Mouse (Mus musculus) thymus, postnatal 36 days (tissue): ENCODE measurements around the gene Rnf212.

Experiments
- DNase-seq, 2 experiments: peaks; one replicate each; pipeline ENCODE4 v3.0.0; 2022; ENCODE audit warnings: mixed read lengths in 2 of 2

Gene Rnf212

DNA sequence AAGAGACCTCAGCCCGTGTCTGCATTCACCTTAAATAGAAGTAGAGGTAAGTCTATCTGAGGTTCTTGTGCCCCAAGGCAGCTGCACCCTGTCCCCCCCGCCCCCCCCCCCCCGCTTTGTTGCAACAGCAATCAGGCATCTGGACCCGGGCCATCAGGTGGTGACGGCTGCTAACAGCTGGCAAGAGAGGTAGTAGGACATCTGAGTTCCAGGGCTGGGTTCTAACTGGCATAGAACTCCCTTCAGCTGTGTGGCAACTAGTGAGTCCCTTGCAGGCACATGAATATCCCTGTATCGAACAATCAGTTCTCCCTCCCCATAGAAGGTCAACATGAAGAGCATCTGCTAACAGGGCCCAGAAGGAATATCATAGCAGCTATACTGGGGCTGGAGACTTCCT is 62.8 kb downstream of the Rnf212 start:
- DNase-seq = no peak

DNA sequence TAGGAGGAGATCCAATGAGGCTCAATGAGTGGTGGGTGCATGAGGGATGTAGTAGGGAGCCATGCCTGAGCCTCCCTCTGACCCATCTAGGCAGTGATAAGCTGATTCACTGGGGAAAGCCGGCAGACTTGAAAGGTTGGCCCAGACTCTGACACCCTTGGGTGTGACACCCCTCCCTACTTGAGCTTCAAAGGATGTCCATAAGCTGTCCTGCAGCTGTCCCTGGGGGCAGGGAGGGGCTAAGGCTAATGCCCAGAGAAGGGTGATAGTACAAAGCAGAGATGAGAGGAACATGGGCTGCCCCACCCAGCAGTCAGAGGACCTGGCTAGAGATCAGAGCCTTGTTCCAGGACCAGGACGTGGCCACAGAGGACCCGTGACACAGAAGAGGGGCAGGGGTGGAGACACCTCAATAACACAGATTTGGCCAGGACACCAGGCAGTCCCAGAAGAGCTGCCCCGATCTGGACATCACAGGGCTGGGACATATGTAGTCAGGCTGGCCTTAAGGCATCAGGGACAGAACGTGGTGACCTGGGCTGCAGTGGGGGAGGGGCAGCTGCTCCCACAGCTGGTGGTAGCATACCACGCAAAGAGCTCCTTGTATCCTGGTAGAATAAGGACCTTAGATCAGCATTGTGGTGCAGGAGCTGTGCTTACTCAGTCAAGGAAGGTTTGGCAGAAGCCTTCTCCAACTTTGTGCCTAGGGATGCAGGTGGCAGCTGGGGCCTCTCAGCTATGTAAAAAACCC is 65.6 kb downstream of the Rnf212 start:
- DNase-seq = no peak

DNA sequence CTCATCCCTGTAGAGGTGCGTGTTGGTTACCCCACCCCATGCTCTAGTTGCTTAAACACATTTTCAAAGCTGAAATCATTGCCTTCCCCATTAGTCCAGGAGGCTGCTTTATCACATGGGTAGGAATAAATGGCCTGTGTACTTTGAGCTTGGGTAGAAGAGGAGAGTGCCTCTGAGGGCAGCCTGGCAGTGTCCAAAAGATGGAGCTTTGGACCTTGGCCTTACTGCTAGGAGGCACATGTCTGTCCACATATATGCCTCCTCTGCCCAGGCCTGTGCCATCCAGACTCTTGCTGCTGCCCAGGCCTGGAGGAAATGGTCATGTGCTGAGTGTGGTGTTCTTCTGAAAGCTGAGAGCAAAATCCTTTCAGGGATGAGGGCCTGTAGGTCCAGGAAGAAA is 66.4 kb downstream of the Rnf212 start:
- no peak for DNase-seq

DNA sequence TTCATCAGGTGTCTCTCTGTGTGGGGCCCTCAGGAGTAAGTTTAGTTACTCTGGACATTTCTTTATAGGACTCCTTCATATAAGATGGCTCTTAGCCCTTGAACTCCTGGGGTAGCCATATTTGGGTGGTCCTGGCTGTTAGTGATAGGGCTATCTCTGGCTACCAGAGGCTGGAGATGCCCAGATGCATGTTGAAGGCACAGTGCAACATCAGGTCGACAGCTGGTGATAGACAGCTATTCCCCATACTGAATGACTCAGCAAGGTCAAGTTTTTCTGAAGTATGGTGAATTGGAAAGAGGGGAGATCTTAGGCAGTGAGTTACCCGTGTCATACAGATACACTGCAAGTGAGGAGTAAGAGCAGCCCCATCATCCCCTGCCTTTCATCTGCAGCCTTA is 67.0 kb downstream of the Rnf212 start:
- DNase-seq = no peak

DNA sequence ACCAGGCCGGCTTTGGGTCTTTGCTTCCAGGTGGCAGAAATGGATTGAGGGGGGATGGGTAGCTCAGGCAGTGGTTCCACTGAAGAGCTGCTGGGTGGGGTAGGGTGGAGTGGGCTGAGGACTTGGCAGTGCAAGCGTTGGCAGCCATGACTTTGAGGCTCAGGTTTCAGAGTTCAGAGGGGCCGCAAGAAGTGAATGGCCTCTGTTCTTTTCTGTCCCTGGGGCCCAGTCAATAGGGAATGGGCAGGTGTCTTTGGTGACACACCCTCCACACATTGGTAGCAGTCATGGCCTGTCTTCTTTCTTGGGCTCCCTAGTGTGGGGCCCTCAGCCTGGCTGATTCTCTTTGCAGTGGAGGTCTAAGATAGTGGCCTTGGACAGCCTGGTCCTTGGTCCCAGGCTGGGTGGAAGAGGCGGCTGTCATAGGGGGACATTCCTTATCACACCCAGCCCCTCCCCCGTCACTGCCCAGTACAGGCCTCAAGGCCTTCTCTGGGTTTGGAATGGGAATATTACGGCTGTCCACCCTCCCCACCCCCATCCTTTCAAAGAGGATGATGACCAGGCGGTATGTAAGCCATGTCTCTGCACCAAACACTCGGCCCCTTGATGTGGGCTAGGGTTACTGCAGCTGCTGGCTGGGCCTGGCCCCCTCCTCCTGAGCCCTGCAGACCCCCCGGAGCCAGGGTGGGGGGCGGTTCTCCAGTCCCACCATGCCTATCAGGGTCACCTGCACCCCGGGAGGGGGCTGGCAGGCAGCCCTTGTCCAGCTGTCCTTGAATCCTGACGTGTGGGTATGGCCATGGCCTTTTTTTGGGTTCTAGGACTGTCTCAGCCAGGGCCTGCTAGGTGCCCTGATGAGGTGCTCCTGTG is 70.8 kb downstream of the Rnf212 start:
- DNase-seq = peak in 1 of 2 experiments; percentile 6

DNA sequence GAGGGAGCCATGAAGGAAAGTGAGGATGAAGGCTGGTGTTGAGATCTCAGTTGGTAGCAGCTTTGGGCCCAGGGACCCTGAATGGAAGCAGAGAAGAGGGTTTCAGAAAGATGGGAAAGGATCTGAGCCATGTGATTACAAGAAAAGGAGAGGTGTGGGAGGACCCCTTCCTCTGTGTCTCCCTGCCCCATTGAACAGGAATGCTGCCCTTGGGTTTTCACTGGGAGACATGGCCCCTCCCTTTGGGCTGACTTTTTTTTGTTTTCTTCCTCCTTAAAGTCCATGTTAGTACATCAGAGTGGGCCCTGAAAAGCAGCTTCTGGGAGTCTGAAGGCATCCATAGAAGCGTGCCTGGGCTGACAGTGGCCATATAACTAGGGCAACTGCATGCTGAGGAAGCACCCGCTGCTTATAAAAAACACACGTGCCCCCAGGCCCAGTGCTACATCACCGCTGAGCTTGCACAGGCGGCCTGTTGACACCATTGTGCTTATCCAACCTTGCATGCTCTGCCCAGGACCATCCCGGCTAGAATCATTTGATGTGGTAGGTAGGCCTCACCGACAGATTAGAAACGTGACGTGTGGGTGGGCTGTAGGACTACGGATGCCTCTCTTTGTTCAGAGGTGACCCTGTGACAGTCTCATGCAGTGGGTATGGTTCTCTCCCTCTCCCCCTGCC is 73.3 kb downstream of the Rnf212 start:
- no peak for DNase-seq

DNA sequence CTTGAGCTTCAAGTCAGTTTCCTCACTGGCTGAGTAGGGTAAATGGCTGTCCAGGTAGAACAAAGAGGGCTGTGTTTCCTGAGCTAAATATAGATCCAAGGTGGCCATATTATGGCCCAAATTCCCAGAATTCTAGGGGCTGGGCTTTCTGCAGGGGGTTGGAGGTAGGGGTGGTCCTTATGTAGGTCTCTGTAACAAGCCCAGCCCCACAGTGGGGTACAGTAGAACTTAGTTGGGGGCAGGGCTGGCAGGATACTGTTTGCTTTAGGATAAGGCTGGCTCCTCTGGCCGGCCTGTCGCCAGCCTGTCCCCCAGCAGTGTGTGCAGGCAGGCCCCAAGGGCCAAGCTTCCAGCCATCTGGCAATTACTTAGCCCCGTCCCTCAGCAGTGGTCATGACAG is 74.4 kb downstream of the Rnf212 start:
- no peak for DNase-seq

DNA sequence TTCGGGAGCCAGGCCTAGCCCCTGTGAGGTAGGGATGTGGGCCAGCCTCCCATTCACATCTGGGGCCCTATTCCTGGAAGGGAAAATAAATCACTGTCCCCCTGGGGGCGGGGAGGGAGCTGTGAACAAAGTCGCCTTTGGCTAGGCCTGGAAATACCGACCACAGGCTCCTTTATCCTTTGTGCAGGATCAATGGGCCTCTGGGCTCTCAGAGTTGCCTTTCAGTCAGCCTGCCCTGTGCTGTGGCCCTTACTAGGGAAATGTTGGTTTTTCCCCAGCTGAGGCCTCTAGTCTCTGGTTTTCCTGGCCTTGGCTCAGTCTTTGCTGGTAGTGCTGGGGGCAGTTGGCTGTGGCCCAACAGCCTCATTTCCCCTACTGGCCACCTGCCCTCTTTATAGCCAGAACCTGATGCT is 77.4 kb downstream of the Rnf212 start:
- DNase-seq = no peak

DNA sequence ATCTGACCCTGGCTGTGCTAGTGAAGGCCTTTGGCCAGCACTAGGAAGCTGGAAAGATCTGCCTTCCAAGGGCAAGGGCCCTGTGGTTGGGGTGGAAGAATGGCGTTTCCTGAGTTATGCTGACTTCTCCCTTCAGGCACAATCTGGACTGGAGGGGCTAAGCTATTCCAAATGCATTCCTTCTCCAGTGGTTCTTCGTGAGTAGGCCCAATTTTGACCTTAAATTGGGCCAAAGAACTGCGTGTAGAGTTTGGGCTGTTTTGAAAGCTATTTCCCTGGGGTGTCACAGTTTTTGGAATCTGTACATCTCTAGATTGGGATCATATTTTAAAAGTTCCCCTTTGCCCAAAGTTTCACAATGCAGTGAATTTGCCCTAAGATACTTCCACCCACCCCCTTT is 78.2 kb downstream of the Rnf212 start:
- no peak for DNase-seq

DNA sequence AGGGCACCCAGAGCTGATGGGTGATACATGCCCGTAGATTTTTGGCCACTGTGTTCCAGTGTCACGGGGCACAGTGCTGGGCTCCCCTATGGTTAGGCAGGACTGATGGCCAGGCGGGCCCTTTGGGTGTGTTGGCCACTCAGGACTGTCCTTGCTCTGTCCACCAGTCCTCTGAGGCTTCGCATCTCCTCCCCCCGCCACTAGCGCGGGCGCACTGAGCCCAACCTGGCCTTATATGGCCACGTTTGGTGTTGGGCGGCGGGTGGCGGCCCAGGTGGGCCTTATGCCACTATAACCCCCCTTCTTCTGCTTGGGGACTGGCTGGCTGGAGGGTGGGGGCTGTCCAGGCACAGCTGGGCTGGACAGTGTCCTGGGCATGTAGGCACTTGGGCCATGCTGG is 78.9 kb downstream of the Rnf212 start:
- no peak for DNase-seq

DNA sequence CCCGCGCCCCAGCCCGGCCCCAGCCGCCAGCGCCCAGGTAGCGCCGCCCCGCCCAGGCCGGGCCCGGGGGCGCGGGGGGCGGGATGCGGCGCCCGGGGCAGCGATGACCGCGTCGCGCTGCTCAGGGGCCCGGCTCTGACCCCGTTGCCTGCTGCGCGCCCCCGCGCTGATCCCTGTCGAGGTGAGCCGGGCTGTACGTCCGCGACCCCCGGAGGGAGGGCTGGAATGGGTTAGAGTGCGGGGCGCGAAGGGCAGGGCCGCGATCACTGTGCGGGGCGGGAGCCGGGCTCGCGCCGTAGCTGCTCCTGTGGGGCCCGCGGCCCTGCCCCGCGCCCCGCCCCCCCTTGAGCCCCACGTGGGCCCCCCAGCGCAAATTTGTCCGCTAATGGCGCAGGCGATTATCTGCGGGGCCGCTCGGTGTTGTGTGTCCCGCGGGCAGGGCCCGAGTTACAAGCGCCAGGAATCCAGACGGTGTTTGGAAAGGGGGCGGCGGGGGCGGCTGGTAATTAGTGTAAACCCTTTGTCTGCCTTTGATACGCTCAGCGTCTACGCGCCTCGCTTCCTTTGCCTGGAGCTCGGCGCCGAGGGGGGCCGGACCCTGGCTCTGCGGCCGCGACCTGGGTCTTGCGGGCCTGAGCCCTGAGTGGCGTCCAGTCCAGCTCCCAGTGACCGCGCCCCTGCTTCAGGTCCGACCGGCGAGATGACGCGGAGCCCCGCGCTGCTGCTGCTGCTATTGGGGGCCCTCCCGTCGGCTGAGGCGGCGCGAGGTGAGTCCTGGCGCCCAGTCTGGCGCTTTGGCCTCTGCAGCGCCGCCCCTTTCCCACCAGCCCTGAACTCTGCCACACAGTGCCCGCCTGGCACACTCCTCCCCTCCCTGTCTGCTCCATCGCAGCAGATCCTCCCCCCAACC is 80.2 kb downstream of the Rnf212 start:
- DNase-seq = peak; percentile 29 to 52

DNA sequence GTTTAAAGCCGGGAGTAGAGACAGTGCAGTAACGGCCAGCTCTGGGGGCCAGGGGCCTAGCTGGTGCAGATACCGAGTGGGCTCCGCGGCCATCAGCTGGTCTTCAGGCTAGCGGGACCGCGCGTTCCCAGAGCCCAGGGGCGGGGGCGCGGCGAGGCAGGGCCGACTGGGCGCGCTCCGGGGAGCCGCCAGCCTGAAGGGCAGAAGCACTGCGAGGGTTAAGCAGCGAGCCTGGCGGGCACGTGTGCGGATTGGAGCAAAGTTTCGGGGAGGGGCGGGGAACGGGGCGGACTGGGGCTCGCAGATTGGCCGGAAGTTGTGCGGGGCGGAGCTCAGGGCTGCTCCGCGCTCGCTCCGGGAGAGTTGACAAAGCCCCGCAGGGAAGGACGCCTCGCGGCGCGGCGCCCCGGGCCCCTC is 80.9 kb downstream of the Rnf212 start:
- DNase-seq = peak; percentile 88 to 91

DNA sequence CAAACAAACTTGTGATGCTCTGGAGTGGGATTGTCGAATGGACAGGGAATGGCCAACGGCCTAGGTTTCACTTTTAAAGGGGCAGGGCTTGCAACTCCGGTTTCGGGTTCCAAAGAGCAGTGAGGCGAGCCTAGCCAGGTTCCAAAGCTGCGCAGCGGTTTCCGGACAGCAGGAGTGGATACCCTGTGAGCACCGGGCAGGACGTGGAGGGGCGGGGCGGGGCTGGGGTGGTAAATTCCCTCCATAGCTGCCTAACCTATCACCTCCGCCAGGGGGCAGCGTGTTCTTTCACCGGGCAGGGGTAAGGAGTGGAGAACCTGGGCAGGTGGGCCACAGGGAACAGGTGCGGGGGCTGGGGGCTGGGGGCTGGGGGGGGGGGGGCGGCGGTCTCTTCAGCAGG is 82.5 kb downstream of the Rnf212 start, which contains the start of gene Fgfrl1:
Gene Fgfrl1 (plus strand): TSS at position 112 of the 400 bp plus-strand sequence.
- peak; percentile 76 for DNase-seq

DNA sequence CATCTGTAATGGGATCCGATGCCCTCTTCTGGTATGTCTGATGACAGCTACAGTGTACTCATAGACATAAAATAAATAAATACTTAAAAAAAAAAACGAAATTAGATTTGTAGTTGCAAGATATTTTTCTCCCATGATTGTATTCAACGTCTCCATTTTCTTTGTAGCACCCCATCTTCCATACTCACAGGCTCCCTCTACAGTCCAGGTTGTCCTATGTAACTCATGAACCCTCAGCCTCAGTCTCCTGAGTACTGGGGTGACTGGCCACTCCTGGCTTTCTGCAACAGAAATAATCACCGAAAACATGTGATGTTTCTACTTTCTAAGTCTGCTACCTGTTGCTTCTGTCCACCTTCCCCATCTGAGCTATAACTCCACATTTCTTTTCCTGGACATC is 83.6 kb downstream of the Rnf212 start:
- DNase-seq = no peak

DNA sequence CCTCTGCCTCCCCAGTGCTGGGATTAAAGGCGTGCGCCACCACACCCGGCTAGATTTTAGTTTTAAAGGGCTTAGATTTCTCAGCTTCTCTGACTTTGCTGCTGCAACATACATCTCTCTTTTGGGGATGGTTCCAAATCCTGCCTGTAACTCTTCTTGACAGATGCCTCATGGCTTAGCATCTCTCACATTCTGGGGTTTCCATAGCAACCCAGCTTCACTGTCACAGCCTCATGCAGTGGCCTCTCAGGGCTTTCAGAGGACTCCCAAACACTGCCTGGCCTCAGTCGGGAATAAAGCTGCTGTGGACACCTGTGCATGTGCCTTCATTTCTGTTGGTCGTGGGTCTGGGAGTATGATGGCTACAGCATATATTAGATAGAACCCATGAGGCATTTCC is 85.7 kb downstream of the Rnf212 start:
- DNase-seq = no peak

DNA sequence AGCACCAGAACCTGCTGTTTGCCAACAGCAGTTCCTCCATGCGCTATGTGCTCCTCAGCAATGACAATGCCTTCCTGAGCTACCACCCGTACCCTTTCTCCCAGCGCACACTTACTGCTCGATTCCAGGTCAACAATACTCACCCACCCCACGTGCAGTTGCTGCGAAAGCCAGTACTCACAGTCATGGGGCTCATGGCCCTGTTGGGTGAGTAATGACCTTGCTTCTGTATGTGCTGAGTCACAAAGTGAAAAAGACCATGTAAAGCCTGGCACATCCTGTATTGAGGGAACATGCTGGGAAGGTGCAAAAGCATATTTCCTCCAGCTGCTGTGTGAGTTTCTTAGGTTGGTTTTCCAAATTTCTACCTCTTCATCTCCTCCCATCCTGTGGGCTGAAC is 93.9 kb downstream of the Rnf212 start:
- DNase-seq = no peak

DNA sequence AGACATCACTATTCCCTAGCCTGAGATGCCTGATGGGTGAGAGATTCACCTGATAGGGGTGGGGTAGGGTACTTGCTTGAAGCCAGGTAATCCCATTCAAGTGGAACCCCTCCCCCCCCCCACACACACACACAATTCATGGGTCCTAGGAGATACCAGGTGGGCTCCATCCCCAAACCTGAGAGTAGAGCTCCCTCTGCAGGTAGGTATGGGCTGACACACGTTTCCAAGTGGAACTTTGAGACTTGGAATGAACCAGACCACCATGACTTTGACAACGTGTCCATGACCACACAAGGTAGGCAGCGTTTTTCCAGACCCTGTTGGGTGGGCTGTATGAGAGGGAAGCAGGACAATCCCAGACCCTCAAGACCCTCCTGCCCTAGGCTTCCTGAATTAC is 94.9 kb downstream of the Rnf212 start:
- DNase-seq = no peak
